ENCODE assay signal across 15 mouse cellular contexts in genomic region chr2:43478494-43478893, GRCm38 (mm10).
"Had no signal": no experiment of that assay in that cellular context is flagged by ENCODE, and none has a peak within 500 bp of the region (broad histone marks: within the 10 kb centered on the region; RNA-seq: fewer than 3 reads in every experiment).

No protein-coding gene starts in this region.

- H3K27ac ChIP-seq: neural tube, embryonic 13.5 days; neural tube, embryonic 15.5 days; stomach, embryonic 15.5 days had no signal

- H3K9ac ChIP-seq: neural tube, embryonic 13.5 days; neural tube, embryonic 15.5 days; stomach, embryonic 15.5 days had no signal

- H3K4me2 ChIP-seq: neural tube, embryonic 13.5 days; neural tube, embryonic 15.5 days; stomach, embryonic 15.5 days had no signal

- H3K4me3 ChIP-seq: neural tube, embryonic 13.5 days; neural tube, embryonic 15.5 days; stomach, embryonic 15.5 days had no signal

- H3K36me3 ChIP-seq: neural tube, embryonic 13.5 days; neural tube, embryonic 15.5 days; stomach, embryonic 15.5 days had no signal

- DNase-seq: retina, postnatal 1 day; right cerebral cortex, adult 18-20 months; right cerebral cortex, postnatal 14 days; right cerebral cortex, postnatal 25 days; right cerebral cortex, postnatal 4 days; spleen, adult 18-20 months; thymus, adult 18-20 months; thymus, adult 2 months; thymus, postnatal 14 days; thymus, postnatal 25 days; thymus, postnatal 36 days; thymus, postnatal 4 days had no signal

- H3K4me1 ChIP-seq: neural tube, embryonic 13.5 days; neural tube, embryonic 15.5 days; stomach, embryonic 15.5 days had no signal

- H3K27me3 ChIP-seq: neural tube, embryonic 13.5 days; neural tube, embryonic 15.5 days; stomach, embryonic 15.5 days had no signal

- H3K9me3 ChIP-seq: neural tube, embryonic 13.5 days; neural tube, embryonic 15.5 days; stomach, embryonic 15.5 days had no signal
